16 mouse cellular contexts compared by ENCODE assay signal in genomic region chr10:4005191-4005590, GRCm38 (mm10). TPM values are rescaled to one million over a fixed set of nuclear protein-coding genes. Genes with fewer than 3 reads are reported as not detected.
DNase-seq lines count a peak whose midpoint lies in the region; ATAC-seq and TF ChIP-seq lines count a peak whose summit lies in the region.
"Had no signal": no experiment of that assay in that cellular context is flagged by ENCODE, and none has a peak within 500 bp of the region (broad histone marks: within the 10 kb centered on the region; RNA-seq: fewer than 3 reads in every experiment).

No protein-coding gene starts in this region.

- peak overlapping the region; percentile 43; the same call in 1 of the 2 replicates for H3K27ac ChIP-seq in hindbrain, embryonic 14.5 days
- H3K27ac ChIP-seq in hindbrain, embryonic 11.5 days (ENCODE audit: low read depth, low read length), result no peak overlapping the region
- H3K27ac ChIP-seq in lung, embryonic 16.5 days (ENCODE audit: low read length), result peak overlapping the region; percentile 15; the same call in 1 of the 2 replicates
- H3K27ac ChIP-seq in neural tube, embryonic 13.5 days (replicated peaks), result peak overlapping the region; percentile 57
- H3K27ac ChIP-seq in layer of hippocampus, adult 2 months, result no peak overlapping the region
- no peak overlapping the region for H3K27ac ChIP-seq in midbrain, postnatal 0 days (ENCODE audit: low read depth, low read length)
- H3K27ac ChIP-seq: embryonic facial prominence, embryonic 12.5 days; midbrain, embryonic 15.5 days had no signal

- 92% methylated on average over 7 of the region's 7 CpGs for WGBS in hindbrain, embryonic 14.5 days
- 84% methylated on average over 7 of the region's 7 CpGs for WGBS in hindbrain, embryonic 11.5 days
- 72% methylated on average over 7 of the region's 7 CpGs for WGBS in lung, embryonic 16.5 days
- WGBS in lung, adult 2 months, result 79% methylated on average over 7 of the region's 7 CpGs
- 71% methylated on average over 7 of the region's 7 CpGs for WGBS in neural tube, embryonic 13.5 days
- 89% methylated on average over 7 of the region's 7 CpGs for WGBS in midbrain, postnatal 0 days

- no peak for TF ChIP-seq CTCF in lung, adult 2 months (IDR thresholded peaks at IDR 0.05; ENCODE audit: insufficient read depth, low read length)
- no peak for TF ChIP-seq CTCF in layer of hippocampus, adult 2 months (conservative IDR thresholded peaks at IDR 0.05)
- TF ChIP-seq CTCF in midbrain, postnatal 0 days (IDR thresholded peaks at IDR 0.05), result no peak

- no peaks in the 10 kb centered on the region for H3K36me3 ChIP-seq in hindbrain, embryonic 14.5 days (replicated peaks; ENCODE audit: control insufficient read depth, insufficient read depth)
- H3K36me3 ChIP-seq in hindbrain, embryonic 11.5 days (ENCODE audit: control insufficient read depth, insufficient read depth, low read length), result no peaks in the 10 kb centered on the region
- no peaks in the 10 kb centered on the region for H3K36me3 ChIP-seq in lung, embryonic 16.5 days (ENCODE audit: control insufficient read depth, insufficient read depth, low read length)
- H3K36me3 ChIP-seq in neural tube, embryonic 13.5 days, result no peaks in the 10 kb centered on the region
- no peaks in the 10 kb centered on the region for H3K36me3 ChIP-seq in midbrain, postnatal 0 days (ENCODE audit: insufficient read depth, low read length)
- H3K36me3 ChIP-seq: embryonic facial prominence, embryonic 12.5 days; midbrain, embryonic 15.5 days had no signal

- no peak for ATAC-seq in hindbrain, embryonic 14.5 days (ENCODE audit: low FRiP score)
- no peak for ATAC-seq in hindbrain, embryonic 11.5 days (ENCODE audit: low FRiP score)
- no peak for ATAC-seq in lung, embryonic 16.5 days (ENCODE audit: low read depth)
- ATAC-seq in neural tube, embryonic 13.5 days (ENCODE audit: low read depth), result 0 out of 2 replicates have a peak, but pooled peaks have one; percentile 2
- ATAC-seq in midbrain, postnatal 0 days (ENCODE audit: low FRiP score), result no peak
- ATAC-seq: midbrain, embryonic 15.5 days had no signal

- no peak for TF ChIP-seq POLR2A in lung, adult 2 months (IDR thresholded peaks at IDR 0.05; ENCODE audit: borderline replicate concordance, extremely low read depth, low read depth, low read length)

- H3K4me3 ChIP-seq in hindbrain, embryonic 14.5 days (replicated peaks; ENCODE audit: low read length), result no peak overlapping the region
- no peak overlapping the region for H3K4me3 ChIP-seq in hindbrain, embryonic 11.5 days (ENCODE audit: low read depth, low read length)
- H3K4me3 ChIP-seq in lung, embryonic 16.5 days (ENCODE audit: low read length), result no peak overlapping the region
- no peak overlapping the region for H3K4me3 ChIP-seq in lung, adult 2 months (replicated peaks; ENCODE audit: extremely low read depth, low read depth, low read length)
- H3K4me3 ChIP-seq in neural tube, embryonic 13.5 days, result no peak overlapping the region
- no peak overlapping the region for H3K4me3 ChIP-seq in layer of hippocampus, adult 2 months
- H3K4me3 ChIP-seq in midbrain, postnatal 0 days (ENCODE audit: low read depth, low read length), result no peak overlapping the region
- H3K4me3 ChIP-seq: embryonic facial prominence, embryonic 12.5 days; megakaryocyte, embryonic 14.5 days; midbrain, embryonic 15.5 days had no signal

- no peak overlapping the region for H3K9ac ChIP-seq in hindbrain, embryonic 14.5 days
- H3K9ac ChIP-seq in hindbrain, embryonic 11.5 days (ENCODE audit: low read depth, low read length), result no peak overlapping the region
- H3K9ac ChIP-seq in lung, embryonic 16.5 days (ENCODE audit: low read length), result no peak overlapping the region
- H3K9ac ChIP-seq in neural tube, embryonic 13.5 days, result no peak overlapping the region
- no peak overlapping the region for H3K9ac ChIP-seq in midbrain, postnatal 0 days (replicated peaks; ENCODE audit: low read length, poor library complexity, severe bottlenecking)
- H3K9ac ChIP-seq: embryonic facial prominence, embryonic 12.5 days; midbrain, embryonic 15.5 days had no signal

- no peak overlapping the region for H3K4me2 ChIP-seq in hindbrain, embryonic 14.5 days (replicated peaks)
- no peak overlapping the region for H3K4me2 ChIP-seq in hindbrain, embryonic 11.5 days (replicated peaks; ENCODE audit: low read depth, low read length)
- no peak overlapping the region for H3K4me2 ChIP-seq in lung, embryonic 16.5 days (ENCODE audit: low read depth, low read length)
- H3K4me2 ChIP-seq in neural tube, embryonic 13.5 days, result no peak overlapping the region
- no peak overlapping the region for H3K4me2 ChIP-seq in midbrain, postnatal 0 days (ENCODE audit: low read depth, low read length, poor library complexity, severe bottlenecking)
- H3K4me2 ChIP-seq: embryonic facial prominence, embryonic 12.5 days; midbrain, embryonic 15.5 days had no signal

- no peaks in the 10 kb centered on the region for H3K4me1 ChIP-seq in hindbrain, embryonic 14.5 days (replicated peaks; ENCODE audit: control insufficient read depth, insufficient read depth, low read length)
- H3K4me1 ChIP-seq in hindbrain, embryonic 11.5 days (replicated peaks; ENCODE audit: control insufficient read depth, insufficient read depth, low read length), result no peaks in the 10 kb centered on the region
- H3K4me1 ChIP-seq in lung, embryonic 16.5 days (replicated peaks; ENCODE audit: control insufficient read depth, insufficient read depth, low read length), result peaks cover 8% of the 10 kb centered on the region; the same call in 1 of the 2 replicates
- no peaks in the 10 kb centered on the region; the same call in 1 of the 2 replicates for H3K4me1 ChIP-seq in lung, adult 2 months (ENCODE audit: control insufficient read depth, insufficient read depth, low read length)
- H3K4me1 ChIP-seq in neural tube, embryonic 13.5 days (replicated peaks), result peaks cover 19% of the 10 kb centered on the region
- no peaks in the 10 kb centered on the region for H3K4me1 ChIP-seq in midbrain, postnatal 0 days (ENCODE audit: insufficient read depth, low read length)
- H3K4me1 ChIP-seq: embryonic facial prominence, embryonic 12.5 days; midbrain, embryonic 15.5 days had no signal

- no peaks in the 10 kb centered on the region for H3K9me3 ChIP-seq in hindbrain, embryonic 14.5 days (ENCODE audit: control insufficient read depth, low read length)
- no peaks in the 10 kb centered on the region for H3K9me3 ChIP-seq in hindbrain, embryonic 11.5 days (ENCODE audit: control insufficient read depth, low read length)
- H3K9me3 ChIP-seq in lung, embryonic 16.5 days (ENCODE audit: control insufficient read depth, low read length), result no peaks in the 10 kb centered on the region
- no peaks in the 10 kb centered on the region for H3K9me3 ChIP-seq in neural tube, embryonic 13.5 days
- H3K9me3 ChIP-seq in midbrain, postnatal 0 days (ENCODE audit: low read length), result no peaks in the 10 kb centered on the region
- H3K9me3 ChIP-seq: embryonic facial prominence, embryonic 12.5 days; megakaryocyte, embryonic 14.5 days; midbrain, embryonic 15.5 days had no signal

- no peaks in the 10 kb centered on the region for H3K27me3 ChIP-seq in hindbrain, embryonic 14.5 days (ENCODE audit: control insufficient read depth, insufficient read depth, low read length)
- no peaks in the 10 kb centered on the region for H3K27me3 ChIP-seq in hindbrain, embryonic 11.5 days (ENCODE audit: control insufficient read depth, insufficient read depth, low read length)
- no peaks in the 10 kb centered on the region for H3K27me3 ChIP-seq in lung, embryonic 16.5 days (ENCODE audit: control insufficient read depth, insufficient read depth, low read depth, low read length)
- no peaks in the 10 kb centered on the region for H3K27me3 ChIP-seq in neural tube, embryonic 13.5 days
- no peaks in the 10 kb centered on the region for H3K27me3 ChIP-seq in midbrain, postnatal 0 days (ENCODE audit: insufficient read depth, low read length)
- H3K27me3 ChIP-seq: embryonic facial prominence, embryonic 12.5 days; megakaryocyte, embryonic 14.5 days; midbrain, embryonic 15.5 days had no signal

- DNase-seq in hindbrain, embryonic 14.5 days (ENCODE audit: low spot score), result no peak
- DNase-seq in hindbrain, embryonic 11.5 days (ENCODE audit: low spot score), result no peak
- no peak for DNase-seq in lung, adult 2 months
- DNase-seq in layer of hippocampus, adult 2 months (ENCODE audit: low spot score in 2 of 2), result no peak
- DNase-seq in midbrain, postnatal 0 days (ENCODE audit: low spot score), result no peak
- DNase-seq: adrenal gland, postnatal 36 days; cerebellum, adult 2 months; heart, postnatal 36 days; lung, postnatal 10 days; right cerebral cortex, postnatal 25 days; thymus, adult 18-20 months had no signal

RNA-seq across cellular contexts. Expression of gene Mthfd1l, which starts 32.3 kb away (rescaled TPM):
- polyA plus RNA-seq in hindbrain, embryonic 14.5 days (2014; fragmentation: Nextera tagmentation; extraction: Ambion mirVana), result 7.0 and 8.0 TPM in 2 replicates
- 10.4 and 11.0 TPM in 2 replicates for polyA plus RNA-seq in hindbrain, embryonic 11.5 days (2014; fragmentation: Nextera tagmentation; extraction: Ambion mirVana)
- polyA plus RNA-seq in lung, embryonic 16.5 days (2015; fragmentation: Nextera tagmentation; extraction: Ambion mirVana), result 12.7 and 14.2 TPM in 2 replicates
- 1.1 and 1.2 TPM in 2 replicates for polyA plus RNA-seq in lung, adult 2 months (2012; rRNA removed)
- polyA plus RNA-seq in neural tube, embryonic 13.5 days (2015; fragmentation: Nextera tagmentation; extraction: Ambion mirVana), result 6.2 and 6.4 TPM in 2 replicates
- 1 to 10 TPM; 8.2 to 9.2 TPM for total RNA-seq in layer of hippocampus, adult 2 months (2021)
- total RNA-seq in midbrain, postnatal 0 days (2014; rRNA removed), result 9.2 and 10.3 TPM in 2 replicates
- polyA plus RNA-seq in midbrain, postnatal 0 days (2015; fragmentation: Nextera tagmentation; extraction: Ambion mirVana), result 7.9 and 8.6 TPM in 2 replicates

Comparison
In these comparisons a context has a peak if more than half of its experiments do, and no peak if none do; other contexts are left out.
1. H3K27ac ChIP-seq: peak in hindbrain, embryonic 14.5 days (single experiment), lung, embryonic 16.5 days (single experiment) and neural tube, embryonic 13.5 days (single experiment); none in hindbrain, embryonic 11.5 days (single experiment), layer of hippocampus, adult 2 months (single experiment) and midbrain, postnatal 0 days (single experiment).